Mouse (Mus musculus) lung, adult 2 months (tissue): ENCODE measurements around the gene Kif1bp.

Experiments
- CTCF ChIP-seq: fragments of 200-500 bp; IDR thresholded peaks from 2 replicates; pipeline ENCODE4 v1.5.1; 2011; ENCODE audit warnings: mild to moderate bottlenecking, low read length, control low read depth; ENCODE audit not compliant: insufficient read depth
- POLR2A ChIP-seq: fragments of 200-500 bp; IDR thresholded peaks from 2 replicates; pipeline ENCODE4 v1.6.1; 2011; ENCODE audit warnings: low read depth, mild to moderate bottlenecking, control low read depth, low read length, borderline replicate concordance; ENCODE audit errors: extremely low read depth

DNA sequence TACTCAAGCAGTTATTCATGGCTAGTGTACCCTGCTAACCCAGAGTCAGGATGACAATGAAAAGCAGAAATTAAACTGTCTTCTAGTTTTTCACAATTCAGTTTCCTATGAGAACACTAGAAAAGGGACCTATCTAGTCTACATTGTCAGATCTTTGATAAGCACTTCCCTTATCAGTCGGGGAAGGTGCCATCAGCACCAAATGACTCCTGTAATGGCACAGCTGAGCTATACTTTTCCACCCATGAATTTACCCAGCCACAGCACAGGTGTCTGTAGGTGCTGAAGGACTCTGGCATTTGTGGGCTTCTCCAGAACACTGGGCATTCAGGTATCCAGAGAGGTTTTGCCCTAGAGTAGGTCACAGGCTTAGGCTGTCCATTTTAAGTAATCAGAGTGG, 5.0 kb upstream of the Kif1bp start:
- TF ChIP-seq CTCF = no peak
- TF ChIP-seq POLR2A = no peak
